Mouse (Mus musculus): ENCODE measurements around the gene Crygb.
"Not testable (repeated sequence)": the region's sequence is repeated elsewhere in the genome, so short reads cannot be mapped to it uniquely, and the experiment has no call there.

The Crygb gene

DNA sequence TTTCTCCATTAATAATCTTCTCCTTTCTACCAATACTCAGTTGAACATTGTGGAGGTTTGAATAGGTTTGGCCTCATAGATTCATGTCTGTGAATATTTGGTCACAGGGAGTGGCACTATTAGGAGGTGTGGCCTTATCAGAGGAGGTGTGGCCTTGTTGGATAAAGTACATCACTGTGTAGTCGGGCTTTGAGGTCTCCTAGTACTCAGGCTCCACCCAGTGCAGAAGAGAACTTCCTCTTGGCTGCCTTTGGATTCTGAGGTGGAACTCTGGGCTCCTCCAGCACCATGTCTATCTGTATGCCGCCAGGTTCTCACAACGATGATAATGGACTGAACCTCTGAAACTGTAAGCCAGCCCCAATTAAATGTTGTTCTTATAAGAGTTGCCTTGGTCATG lies 14.9 kb upstream of the Crygb start:
- TF ChIP-seq GATA4 (IDR thresholded peaks at IDR 0.05; ENCODE audit: insufficient replicate concordance, low read length), result no peak

DNA sequence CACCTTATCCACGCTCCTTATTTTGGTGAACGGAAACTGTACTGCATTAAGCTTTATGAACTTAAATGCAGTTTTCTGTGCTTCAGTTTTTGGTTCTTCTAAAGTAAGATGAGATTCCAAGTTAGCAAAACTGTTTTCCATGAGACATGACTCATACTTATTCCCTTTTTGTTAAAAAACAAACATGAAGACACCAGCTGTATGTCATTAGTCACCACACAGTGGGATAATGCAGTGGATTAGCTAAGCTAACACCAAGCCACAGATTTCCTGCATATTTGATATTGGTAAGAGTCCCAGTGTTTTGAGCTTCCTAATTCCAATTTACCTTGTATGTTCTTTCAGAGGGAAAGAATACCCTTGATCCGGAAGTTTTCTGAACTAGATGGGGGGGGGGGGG lies 9.5 kb upstream of the Crygb start:
- no peak for TF ChIP-seq GATA4 (IDR thresholded peaks at IDR 0.05; ENCODE audit: insufficient replicate concordance, low read length)

DNA sequence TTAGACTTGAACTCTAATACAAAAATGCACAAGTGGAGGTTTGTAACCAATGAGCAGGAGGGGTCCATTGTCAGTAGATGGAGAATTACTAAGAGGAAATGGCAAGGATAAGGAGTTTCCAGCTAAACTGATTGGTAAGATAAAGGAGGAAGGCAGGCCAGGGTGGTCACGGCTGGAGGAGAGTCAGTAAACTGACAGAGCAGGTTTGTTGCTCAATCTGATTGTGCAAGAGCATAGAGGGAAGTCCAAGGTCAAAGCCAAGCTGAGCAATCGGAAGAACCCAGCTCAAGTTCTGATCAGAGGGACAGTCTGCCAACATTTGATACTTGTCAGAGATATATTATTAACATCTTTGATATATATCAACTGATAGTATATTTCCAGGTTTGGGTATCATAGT lies 8.3 kb upstream of the Crygb start:
- no peak for TF ChIP-seq GATA4 (IDR thresholded peaks at IDR 0.05; ENCODE audit: insufficient replicate concordance, low read length)

DNA sequence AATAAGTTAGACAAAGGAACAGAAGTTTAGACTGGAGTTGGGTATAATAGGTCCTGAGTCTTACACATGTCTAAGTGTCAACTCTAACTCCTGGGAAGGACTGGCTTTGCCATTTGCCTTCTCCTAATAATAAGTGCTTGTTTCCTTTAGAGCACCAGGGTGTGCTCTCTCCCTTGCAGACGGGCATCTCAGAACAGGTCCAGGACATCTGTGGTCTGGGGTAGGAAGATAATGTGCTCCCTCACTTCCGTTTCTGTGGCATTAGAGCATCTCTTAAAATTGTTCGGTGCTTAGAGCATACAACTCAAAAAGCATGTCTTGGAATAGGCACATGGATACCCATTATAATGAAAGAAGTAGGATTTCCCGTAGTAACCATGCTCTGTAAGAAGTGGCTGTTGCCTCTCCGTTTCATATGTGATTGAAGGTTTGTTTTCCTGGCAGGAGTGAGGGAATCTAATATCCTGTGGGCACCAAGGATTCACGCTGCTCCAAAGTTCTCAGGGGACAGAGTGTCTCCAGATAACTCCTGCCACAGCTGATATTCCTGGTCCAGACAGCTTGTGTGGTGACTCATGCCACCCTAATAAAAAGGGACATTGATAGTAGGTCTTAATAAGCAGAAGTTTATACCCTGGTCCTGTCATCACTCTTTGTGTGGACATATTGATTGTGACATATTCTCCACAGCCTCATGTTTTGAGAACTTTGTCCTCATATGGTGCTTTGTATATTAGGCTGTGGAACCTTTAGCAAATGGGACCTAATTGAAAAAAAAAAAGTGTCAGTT lies 6.7 kb upstream of the Crygb start:
- TF ChIP-seq GATA4 (IDR thresholded peaks at IDR 0.05; ENCODE audit: insufficient replicate concordance, low read length), result no peak

DNA sequence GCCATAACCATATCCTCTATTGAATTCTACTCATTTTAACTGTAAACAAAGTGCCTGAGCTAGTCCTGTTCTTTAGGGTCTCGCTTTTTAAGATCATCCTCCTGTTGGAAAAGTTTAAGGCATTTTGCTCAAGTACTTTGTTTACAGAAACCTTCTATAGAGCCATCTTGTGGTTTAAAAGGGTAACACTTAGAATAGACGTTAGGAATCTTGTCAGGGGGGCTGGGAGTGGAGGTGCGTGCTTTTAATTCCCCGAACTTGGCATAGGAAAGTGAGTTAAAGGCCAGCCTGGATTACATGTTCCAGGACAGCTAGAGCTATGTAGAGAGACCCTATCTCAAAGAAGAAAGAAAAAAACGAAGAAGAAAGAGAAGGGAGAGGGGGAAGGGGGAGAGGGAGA lies 6.5 kb downstream of the Crygb start:
- no peak for TF ChIP-seq GATA4 (IDR thresholded peaks at IDR 0.05; ENCODE audit: insufficient replicate concordance, low read length)

DNA sequence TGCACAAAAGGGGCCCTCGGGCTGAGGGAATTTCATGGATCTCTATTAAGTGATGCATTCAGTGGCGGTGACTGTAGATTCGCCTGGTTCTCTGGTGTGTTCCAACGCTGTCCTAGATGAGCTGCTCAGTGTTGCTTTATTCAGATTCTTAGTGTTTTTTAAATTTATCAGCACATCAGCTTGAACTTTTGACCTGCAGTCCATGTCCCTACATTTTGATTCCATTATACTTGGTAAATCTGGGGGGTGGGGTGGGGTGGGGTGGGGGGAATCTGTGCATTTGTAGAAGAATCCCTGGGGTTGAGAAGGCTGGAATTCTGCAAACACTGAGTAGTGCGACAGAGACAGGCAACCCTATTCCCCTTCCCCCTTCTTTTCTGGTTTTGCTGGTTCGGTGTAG lies 8.5 kb downstream of the Crygb start, which contains the start of gene Crygc:
Gene Crygc (minus strand): TSS at position 101 of the 400 bp plus-strand sequence.
- no peak for TF ChIP-seq GATA4 (IDR thresholded peaks at IDR 0.05; ENCODE audit: insufficient replicate concordance, low read length)

DNA sequence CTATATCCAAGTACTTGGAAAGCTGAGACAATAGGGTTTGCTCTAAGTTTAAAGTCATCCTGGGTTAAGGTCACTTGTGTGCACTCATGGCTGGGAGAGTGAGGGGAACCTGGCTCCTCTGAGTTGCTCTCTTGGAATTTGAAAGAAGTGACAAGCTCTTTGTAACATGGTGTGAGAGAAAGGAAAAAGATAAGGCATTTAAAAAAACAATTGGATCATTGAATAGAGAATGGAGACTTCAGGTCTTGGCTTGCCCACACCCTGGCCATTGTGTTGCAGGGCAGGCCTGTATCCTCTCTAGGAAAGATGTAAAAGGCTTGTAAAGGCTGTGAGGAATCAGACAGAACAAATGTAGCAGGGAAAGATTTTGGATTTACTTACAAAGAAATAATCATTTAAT lies 14.2 kb downstream of the Crygb start:
- TF ChIP-seq GATA4 (IDR thresholded peaks at IDR 0.05; ENCODE audit: insufficient replicate concordance, low read length), result no peak

DNA sequence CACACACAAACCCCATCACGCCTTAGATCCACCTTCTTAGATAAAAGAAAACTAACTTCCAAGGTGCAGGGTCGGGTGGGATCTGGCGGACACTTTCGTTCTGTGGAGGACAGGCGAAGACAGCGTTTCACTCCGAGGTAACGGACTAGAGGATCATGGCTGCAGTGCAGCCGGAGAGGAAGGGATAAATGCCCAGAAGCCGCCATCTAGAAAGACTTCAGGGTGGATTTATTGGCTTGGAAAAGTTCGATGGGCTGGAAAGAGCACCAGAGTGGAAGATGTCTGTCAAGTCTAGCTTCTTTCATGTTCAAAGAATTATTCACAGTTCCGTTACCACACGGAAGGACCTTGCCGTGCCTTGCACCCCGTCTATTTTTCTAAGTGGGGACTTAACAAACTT lies 17.9 kb downstream of the Crygb start:
- no peak for TF ChIP-seq GATA4 (IDR thresholded peaks at IDR 0.05; ENCODE audit: insufficient replicate concordance, low read length)

DNA sequence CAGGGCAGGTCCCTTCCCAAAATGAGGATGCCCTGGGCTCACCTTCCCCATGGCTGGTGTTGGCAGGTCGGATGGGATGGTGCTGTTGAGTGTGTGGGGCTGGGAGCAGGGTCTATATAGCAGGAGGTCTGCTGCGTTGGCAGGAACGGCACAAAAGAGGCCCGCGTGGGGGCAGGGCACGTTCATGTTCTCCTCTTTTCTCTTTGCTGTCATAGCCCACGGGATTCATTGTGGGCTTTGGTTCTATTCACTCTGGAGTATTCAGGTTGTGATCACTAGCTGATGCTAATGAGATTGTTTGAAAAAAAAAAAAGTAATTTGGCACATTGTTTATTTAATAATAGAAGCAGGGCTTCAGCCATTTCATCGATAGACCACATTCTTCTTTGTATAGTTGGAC lies 18.7 kb downstream of the Crygb start, which contains the start of gene Crygd:
Gene Crygd (minus strand): TSS at position 101 of the 400 bp plus-strand sequence.
- TF ChIP-seq GATA4 (IDR thresholded peaks at IDR 0.05; ENCODE audit: insufficient replicate concordance, low read length), result no peak

DNA sequence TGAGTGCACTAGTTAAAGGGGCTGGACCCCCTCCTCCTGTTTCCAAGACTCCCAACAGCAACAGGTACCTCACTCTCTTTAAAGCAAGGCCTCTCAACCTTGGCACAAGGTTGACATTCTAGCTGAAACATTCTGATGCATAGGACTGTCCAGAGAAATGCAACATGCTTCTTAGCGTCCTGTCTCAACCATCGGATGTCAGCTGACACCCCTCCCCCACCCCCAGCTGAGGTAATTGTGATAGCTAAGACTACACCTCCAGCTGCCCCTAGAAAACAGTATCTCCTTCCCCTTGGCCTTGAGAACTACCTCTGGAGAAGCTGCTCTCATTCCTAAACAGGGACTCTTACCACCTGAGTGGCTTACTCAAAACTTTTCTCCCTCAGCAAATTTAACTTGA lies 29.9 kb downstream of the Crygb start:
- no peak for TF ChIP-seq GATA4 (IDR thresholded peaks at IDR 0.05; ENCODE audit: insufficient replicate concordance, low read length)

DNA sequence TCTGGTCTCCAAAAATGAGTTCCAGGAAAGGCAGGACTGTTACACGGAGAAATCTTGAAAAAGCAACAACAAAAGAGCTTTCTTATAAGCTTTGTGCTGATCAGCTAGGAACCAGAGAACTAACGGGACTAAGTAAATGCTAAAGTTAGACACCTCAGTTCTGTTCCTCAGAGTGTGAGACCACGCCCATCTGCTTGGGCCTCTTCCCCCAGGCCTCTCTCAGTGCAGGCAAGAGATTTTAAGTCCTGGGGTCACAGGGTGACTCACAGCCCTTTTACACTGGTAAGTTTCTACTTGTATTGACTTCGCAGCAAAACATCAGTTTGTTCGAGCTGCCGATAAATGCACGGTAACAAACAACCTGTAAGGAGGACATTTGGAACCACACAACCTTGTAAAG lies 30.4 kb downstream of the Crygb start:
- TF ChIP-seq GATA4 (IDR thresholded peaks at IDR 0.05; ENCODE audit: insufficient replicate concordance, low read length), result no peak

DNA sequence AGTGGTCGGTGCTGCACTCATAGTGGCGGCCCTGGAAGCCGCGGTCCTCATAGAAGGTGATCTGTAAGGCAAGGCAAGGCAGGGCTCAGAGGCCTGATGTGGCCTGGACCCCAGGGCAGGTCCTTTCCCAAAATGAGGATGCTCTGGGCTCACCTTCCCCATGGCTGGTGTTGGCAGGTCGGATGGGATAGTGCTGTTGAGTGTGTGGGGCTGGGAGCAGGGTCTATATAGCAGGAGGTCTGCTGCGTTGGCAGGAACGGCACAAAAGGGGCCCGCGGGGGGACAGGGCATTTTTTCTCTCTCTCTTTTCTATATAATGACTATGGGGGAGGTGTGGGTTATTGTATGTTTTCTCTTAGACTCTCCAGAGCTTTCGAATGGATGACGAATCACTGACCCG lies 31.1 kb downstream of the Crygb start, which contains the start of gene Cryge:
Gene Cryge (minus strand): TSS at position 198 of the 400 bp plus-strand sequence.
- not testable (repeated sequence) for TF ChIP-seq GATA4 (IDR thresholded peaks at IDR 0.05; ENCODE audit: insufficient replicate concordance, low read length)

DNA sequence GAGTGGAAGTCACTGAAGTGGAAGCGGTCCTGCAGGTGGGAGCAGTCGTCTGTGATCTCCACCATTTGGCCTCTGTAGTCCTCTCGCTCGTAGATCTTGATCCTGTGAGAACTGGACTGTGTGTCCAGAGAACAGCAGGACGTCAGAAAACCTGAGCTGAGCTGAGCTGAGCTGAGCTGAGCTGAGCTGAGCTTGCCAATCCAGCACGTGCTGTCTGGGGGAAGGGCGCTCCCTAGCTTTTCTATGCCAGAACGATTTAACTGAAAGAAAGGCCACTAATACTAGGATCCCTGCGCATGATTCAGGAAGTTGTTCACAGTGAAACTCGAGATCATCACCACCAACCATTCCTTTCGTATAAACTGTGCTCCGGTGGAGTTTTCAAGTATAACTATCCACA lies 33.3 kb downstream of the Crygb start:
- no peak for TF ChIP-seq GATA4 (IDR thresholded peaks at IDR 0.05; ENCODE audit: insufficient replicate concordance, low read length)

DNA sequence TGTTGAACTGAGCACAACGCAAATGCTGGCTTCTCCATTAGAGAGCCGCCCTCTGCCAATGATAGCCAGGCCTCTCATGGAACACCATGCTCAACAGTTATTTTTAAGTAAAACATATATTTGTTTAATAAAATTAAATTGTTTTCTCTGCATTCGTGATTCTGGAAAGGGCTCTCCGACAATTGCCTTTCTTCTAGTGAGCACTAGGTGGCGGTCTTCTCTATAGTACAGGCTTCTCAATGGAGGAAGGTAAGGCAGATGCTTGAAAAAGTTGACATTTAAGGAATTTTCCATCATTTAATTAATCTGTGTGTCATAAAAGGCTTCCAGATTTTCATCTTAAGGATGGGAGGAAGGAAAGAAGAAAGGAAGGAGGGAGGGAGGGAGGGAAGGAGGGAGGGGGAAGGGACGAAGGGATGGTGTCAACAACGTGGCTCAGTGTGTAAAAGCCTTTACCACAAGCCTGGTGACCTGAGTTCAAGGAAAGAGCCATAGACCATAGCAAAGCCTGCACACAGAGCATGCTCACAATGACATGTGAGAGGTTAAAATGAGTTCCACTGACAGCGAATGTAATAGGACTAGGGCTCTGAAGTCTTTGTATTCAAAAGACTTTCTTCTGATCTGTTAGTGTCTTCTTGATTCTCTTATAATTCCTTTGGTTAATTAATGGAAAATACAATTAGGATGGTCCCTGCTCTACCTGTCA lies 35.5 kb downstream of the Crygb start:
- TF ChIP-seq GATA4 (IDR thresholded peaks at IDR 0.05; ENCODE audit: insufficient replicate concordance, low read length), result no peak

DNA sequence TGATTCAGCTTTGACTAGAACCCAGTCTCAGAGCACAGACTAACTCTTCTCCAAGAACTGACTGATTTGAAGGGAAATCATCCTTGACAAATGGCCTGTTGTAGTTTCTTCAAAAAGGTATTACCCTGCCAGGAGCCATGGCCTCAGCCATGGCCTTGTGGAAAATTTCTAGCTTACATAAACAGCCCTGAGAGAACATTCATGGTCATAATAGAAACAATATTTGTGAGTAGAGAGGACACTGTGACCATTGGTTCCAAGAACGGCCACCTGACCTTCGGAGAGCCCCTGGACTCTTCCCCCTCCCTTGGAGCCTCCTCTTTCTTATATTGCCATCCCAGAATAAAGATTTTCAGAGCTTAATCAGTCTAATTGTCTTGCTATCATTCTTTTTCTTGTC lies 38.7 kb downstream of the Crygb start:
- TF ChIP-seq GATA4 (IDR thresholded peaks at IDR 0.05; ENCODE audit: insufficient replicate concordance, low read length), result no peak

DNA sequence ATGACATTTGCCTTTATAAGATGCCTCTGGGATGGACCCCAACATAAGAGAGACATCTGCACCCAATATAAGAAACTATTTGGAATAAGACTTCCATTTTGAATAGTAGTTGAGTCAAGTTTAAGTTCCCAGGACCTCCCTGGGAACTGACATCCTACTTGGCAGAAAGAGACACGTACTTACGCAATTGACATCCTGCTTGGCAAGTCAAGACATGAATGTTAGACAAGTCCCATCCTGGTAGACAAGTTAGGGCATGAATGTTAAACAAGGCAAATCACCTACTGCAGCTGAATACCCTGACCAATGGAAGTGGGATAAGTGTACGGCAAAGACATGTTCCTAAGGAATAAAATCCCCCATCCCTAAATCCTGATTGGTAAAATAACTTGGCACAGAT lies 40.3 kb downstream of the Crygb start:
- no peak for TF ChIP-seq GATA4 (IDR thresholded peaks at IDR 0.05; ENCODE audit: insufficient replicate concordance, low read length)

Data from liver, adult (tissue).